ENCODE assay signal across 20 mouse cellular contexts in genomic region chr6:117297918-117298317, GRCm38 (mm10).
DNase-seq lines count a peak whose midpoint lies in the region; ATAC-seq and TF ChIP-seq lines count a peak whose summit lies in the region.
"Had no signal": no experiment of that assay in that cellular context is flagged by ENCODE, and none has a peak within 500 bp of the region (broad histone marks: within the 10 kb centered on the region; RNA-seq: fewer than 3 reads in every experiment).

No protein-coding gene starts in this region.

- TF ChIP-seq CTCF in intestine, postnatal 0 days (IDR thresholded peaks at IDR 0.05; ENCODE audit: low read depth) = no peak
- no peak for TF ChIP-seq CTCF in liver, embryonic 14.5 days (IDR thresholded peaks at IDR 0.05; ENCODE audit: low read depth)
- no peak for TF ChIP-seq CTCF in stomach, postnatal 0 days (IDR thresholded peaks at IDR 0.05; ENCODE audit: low read depth)

- WGBS in intestine, embryonic 15.5 days = 47% methylated on average over 2 of the region's 2 CpGs
- WGBS in intestine, postnatal 0 days = 29% methylated on average over 2 of the region's 2 CpGs
- WGBS in large intestine, adult 2 months = 29% methylated on average over 2 of the region's 2 CpGs
- WGBS in liver, embryonic 14.5 days (ENCODE audit: insufficient replicate concordance) = 49% methylated on average over 2 of the region's 2 CpGs
- WGBS in stomach, postnatal 0 days = 33% methylated on average over 2 of the region's 2 CpGs

- DNase-seq in large intestine, adult 2 months (ENCODE audit: low read depth, low spot score) = peak; percentile 45
- DNase-seq in liver, embryonic 14.5 days (ENCODE audit: low read depth in 3 of 3, low spot score in 3 of 3) = peak; percentile 24 to 30 (median 27)
- peak; percentile 12 for DNase-seq in stomach, postnatal 0 days (ENCODE audit: low spot score)
- no peak for DNase-seq in spleen, postnatal 36 days (ENCODE audit: low spot score in 2 of 2)
- no peak for DNase-seq in right cerebral cortex, adult 18-20 months
- no peak for DNase-seq in adrenal gland, postnatal 25 days
- DNase-seq: adrenal gland, postnatal 10 days; cerebellum, adult 11-12 months; cerebellum, adult 9-11 months; cerebellum, postnatal 36 days; gastrocnemius, postnatal 36 days; heart, adult 18-20 months; heart, postnatal 10 days had no signal

- H3K27me3 ChIP-seq in intestine, embryonic 15.5 days (replicated peaks) = no peaks in the 10 kb centered on the region
- H3K27me3 ChIP-seq in intestine, postnatal 0 days (replicated peaks; ENCODE audit: control insufficient read depth, insufficient read depth, low read length) = no peaks in the 10 kb centered on the region
- no peaks in the 10 kb centered on the region for H3K27me3 ChIP-seq in liver, embryonic 14.5 days (ENCODE audit: control insufficient read depth, insufficient read depth, low read length)
- H3K27me3 ChIP-seq in stomach, postnatal 0 days (ENCODE audit: control insufficient read depth, insufficient read depth, low read length) = no peaks in the 10 kb centered on the region
- H3K27me3 ChIP-seq: forebrain, embryonic 12.5 days; hindbrain, embryonic 13.5 days had no signal

- H3K9me3 ChIP-seq in intestine, embryonic 15.5 days = no peaks in the 10 kb centered on the region
- H3K9me3 ChIP-seq in intestine, postnatal 0 days (ENCODE audit: control insufficient read depth) = no peaks in the 10 kb centered on the region
- H3K9me3 ChIP-seq in liver, embryonic 14.5 days (ENCODE audit: control insufficient read depth, low read length) = no peaks in the 10 kb centered on the region
- no peaks in the 10 kb centered on the region for H3K9me3 ChIP-seq in stomach, postnatal 0 days (ENCODE audit: control insufficient read depth, low read length)
- H3K9me3 ChIP-seq: embryonic facial prominence, embryonic 13.5 days; forebrain, embryonic 12.5 days; heart, embryonic 10.5 days; hindbrain, embryonic 13.5 days had no signal

- H3K4me3 ChIP-seq in intestine, embryonic 15.5 days (replicated peaks) = no peak overlapping the region
- H3K4me3 ChIP-seq in intestine, postnatal 0 days (ENCODE audit: low read depth, low read length) = no peak overlapping the region
- no peak overlapping the region for H3K4me3 ChIP-seq in liver, embryonic 14.5 days (ENCODE audit: insufficient read depth in 1 of 2, low read depth in 2 of 2, low read length in 2 of 2)
- H3K4me3 ChIP-seq in stomach, postnatal 0 days (ENCODE audit: low read depth, low read length) = no peak overlapping the region
- H3K4me3 ChIP-seq: embryonic facial prominence, embryonic 13.5 days; forebrain, embryonic 12.5 days; heart, embryonic 10.5 days; hindbrain, embryonic 13.5 days had no signal

- H3K36me3 ChIP-seq in intestine, embryonic 15.5 days = no peaks in the 10 kb centered on the region
- H3K36me3 ChIP-seq in intestine, postnatal 0 days (ENCODE audit: control insufficient read depth, insufficient read depth) = no peaks in the 10 kb centered on the region
- H3K36me3 ChIP-seq in liver, embryonic 14.5 days (replicated peaks; ENCODE audit: control insufficient read depth, insufficient read depth, low read depth) = no peaks in the 10 kb centered on the region
- H3K36me3 ChIP-seq in stomach, postnatal 0 days (ENCODE audit: control insufficient read depth, insufficient read depth, low read length) = no peaks in the 10 kb centered on the region
- H3K36me3 ChIP-seq: embryonic facial prominence, embryonic 13.5 days; forebrain, embryonic 12.5 days; heart, embryonic 10.5 days; hindbrain, embryonic 13.5 days had no signal

- H3K9ac ChIP-seq in intestine, embryonic 15.5 days = no peak overlapping the region
- no peak overlapping the region for H3K9ac ChIP-seq in intestine, postnatal 0 days (ENCODE audit: low read depth, low read length)
- no peak overlapping the region for H3K9ac ChIP-seq in liver, embryonic 14.5 days (replicated peaks)
- H3K9ac ChIP-seq in stomach, postnatal 0 days (ENCODE audit: low read length) = no peak overlapping the region
- H3K9ac ChIP-seq: embryonic facial prominence, embryonic 13.5 days; forebrain, embryonic 12.5 days; hindbrain, embryonic 13.5 days had no signal

- no peak overlapping the region for H3K4me2 ChIP-seq in intestine, embryonic 15.5 days (replicated peaks)
- H3K4me2 ChIP-seq in intestine, postnatal 0 days (replicated peaks; ENCODE audit: low read depth) = no peak overlapping the region
- H3K4me2 ChIP-seq in liver, embryonic 14.5 days (ENCODE audit: low read depth) = no peak overlapping the region
- H3K4me2 ChIP-seq in stomach, postnatal 0 days (replicated peaks; ENCODE audit: low read depth) = no peak overlapping the region
- H3K4me2 ChIP-seq: embryonic facial prominence, embryonic 13.5 days; forebrain, embryonic 12.5 days; hindbrain, embryonic 13.5 days had no signal

- H3K27ac ChIP-seq in intestine, embryonic 15.5 days = no peak overlapping the region
- H3K27ac ChIP-seq in intestine, postnatal 0 days (ENCODE audit: low read depth, low read length) = no peak overlapping the region
- H3K27ac ChIP-seq in liver, embryonic 14.5 days = no peak overlapping the region
- H3K27ac ChIP-seq in stomach, postnatal 0 days (replicated peaks) = no peak overlapping the region
- H3K27ac ChIP-seq: embryonic facial prominence, embryonic 13.5 days; forebrain, embryonic 12.5 days; heart, embryonic 10.5 days; hindbrain, embryonic 13.5 days had no signal

- no peak for TF ChIP-seq EP300 in liver, embryonic 14.5 days (IDR thresholded peaks at IDR 0.05; ENCODE audit: low read depth)
- TF ChIP-seq EP300 in stomach, postnatal 0 days (optimal IDR thresholded peaks at IDR 0.05) = no peak

- peaks cover 5% of the 10 kb centered on the region; the same call in 1 of the 2 replicates for H3K4me1 ChIP-seq in intestine, embryonic 15.5 days (replicated peaks)
- H3K4me1 ChIP-seq in intestine, postnatal 0 days (replicated peaks; ENCODE audit: control insufficient read depth, insufficient read depth, low read length) = no peaks in the 10 kb centered on the region
- peaks cover 0 to 16% of the 10 kb centered on the region in 2 experiments; a peak in 2 of 4 replicates for H3K4me1 ChIP-seq in liver, embryonic 14.5 days (replicated peaks; ENCODE audit: control insufficient read depth in 2 of 2, insufficient read depth in 2 of 2, low read length in 1 of 2)
- no peaks in the 10 kb centered on the region for H3K4me1 ChIP-seq in stomach, postnatal 0 days (replicated peaks; ENCODE audit: control insufficient read depth, insufficient read depth)
- H3K4me1 ChIP-seq: embryonic facial prominence, embryonic 13.5 days; hindbrain, embryonic 13.5 days had no signal

- peak; percentile 77 for ATAC-seq in intestine, embryonic 15.5 days
- ATAC-seq in intestine, postnatal 0 days = no peak
- ATAC-seq in liver, embryonic 14.5 days (ENCODE audit: insufficient read depth) = peak; percentile 61; the same call in 1 of the 2 replicates
- ATAC-seq in stomach, postnatal 0 days (ENCODE audit: low FRiP score, low TSS enrichment) = no peak
- ATAC-seq: forebrain, embryonic 16.5 days had no signal

Comparison
In these comparisons a context has a peak if more than half of its experiments do, and no peak if none do; other contexts are left out.
1. ATAC-seq: peak in intestine, embryonic 15.5 days (single experiment) and liver, embryonic 14.5 days (single experiment); none in intestine, postnatal 0 days (single experiment) and stomach, postnatal 0 days (single experiment).
2. DNase-seq: peak in large intestine, adult 2 months (single experiment), liver, embryonic 14.5 days (3 of 3) and stomach, postnatal 0 days (single experiment); none in spleen, postnatal 36 days (0 of 2), right cerebral cortex, adult 18-20 months (single experiment) and adrenal gland, postnatal 25 days (single experiment).